Mouse (Mus musculus) liver, embryonic 18 days (tissue): ENCODE data around the gene Chp2. TPM values are rescaled to one million over a fixed set of nuclear protein-coding genes. Genes with fewer than 3 reads are reported as not detected.

Experiments used
- polyA plus RNA-seq: library from polyadenylated mRNA; depleted of rRNA; stranded (reverse); fragments of >200 nt; gene quantifications from 2 replicates; pipeline ENCODE4 v1.2.3, GENCODE M21; 2012; rRNA removed

The Chp2 gene
- polyA plus RNA-seq, result 4.4 and 5.4 TPM in 2 replicates

DNA sequence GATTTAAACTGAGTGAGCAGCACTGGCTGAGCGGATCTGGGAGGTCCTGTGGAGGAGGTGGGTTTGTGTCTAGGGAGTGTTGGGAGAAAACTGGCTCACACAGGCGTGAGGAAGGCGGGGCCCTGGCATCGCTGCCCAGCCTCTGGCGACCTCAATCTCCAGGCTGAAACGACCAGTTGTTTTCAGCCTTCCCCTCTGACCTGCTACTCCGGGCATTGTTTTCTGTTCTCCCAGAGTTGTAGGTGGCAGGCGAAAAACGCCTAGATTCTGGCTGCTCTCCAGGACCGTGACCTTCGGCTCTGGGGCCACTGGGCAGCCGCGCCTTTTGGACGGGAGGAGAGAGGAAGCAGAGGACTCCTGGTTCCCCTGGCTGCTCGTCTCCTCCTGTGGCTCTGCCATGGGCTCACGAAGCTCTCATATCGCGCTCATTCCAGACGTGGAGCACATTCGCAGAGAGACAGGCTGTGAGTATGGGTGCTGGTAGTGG lies at the start of gene Chp2:
Gene Chp2, plus strand, starts transcription at position 182 of the 487 bp plus-strand sequence.

DNA sequence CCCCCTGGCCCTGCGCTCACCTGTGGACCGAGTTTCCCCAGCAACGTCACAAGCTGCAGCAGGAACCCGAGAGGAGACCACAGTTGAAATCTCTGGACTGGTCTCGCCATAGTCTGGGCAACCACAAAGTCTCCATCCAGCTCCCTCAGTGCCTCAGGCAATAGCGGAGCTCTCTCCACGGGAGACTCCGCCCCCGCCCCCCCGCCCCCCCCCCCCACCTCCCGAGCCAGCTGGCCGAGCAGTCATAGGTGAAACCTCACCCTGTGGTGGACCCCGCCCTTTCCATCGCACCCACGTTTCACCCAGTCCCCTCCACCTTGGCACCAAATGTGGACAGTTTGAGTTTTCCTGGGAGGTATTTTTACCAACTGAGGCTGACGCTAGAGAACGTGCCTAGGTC lies 33.3 kb upstream of the Chp2 start, which contains the start of gene Ern2:
Gene Ern2, minus strand, starts transcription at position 165 of the 400 bp plus-strand sequence.

Other genes starting within 250 kb of the Chp2 start
- 6.8 and 8.2 TPM in 2 replicates for gene Cog7, start 237.8 kb upstream of the Chp2 start, polyA plus RNA-seq
- gene Gga2, start 198.3 kb upstream of the Chp2 start, polyA plus RNA-seq, result 17.7 and 23.9 TPM in 2 replicates
- 11.9 and 12.6 TPM in 2 replicates for gene Ubfd1, start 152.3 kb upstream of the Chp2 start, polyA plus RNA-seq
- 6.4 and 7.1 TPM in 2 replicates for gene Ears2, start 152.2 kb upstream of the Chp2 start, polyA plus RNA-seq
- gene Ndufab1, start 117.6 kb upstream of the Chp2 start, polyA plus RNA-seq, result 75.8 and 95.0 TPM in 2 replicates
- 4.6 and 5.0 TPM in 2 replicates for gene Palb2, start 86.5 kb upstream of the Chp2 start, polyA plus RNA-seq
- 37.4 and 37.7 TPM in 2 replicates for gene Dctn5, start 86.5 kb upstream of the Chp2 start, polyA plus RNA-seq
- gene Plk1, start 60.1 kb upstream of the Chp2 start, polyA plus RNA-seq, result 24.3 and 26.6 TPM in 2 replicates
- 0.01 TPM in 2 replicates for gene Ern2, start 33.3 kb upstream of the Chp2 start, polyA plus RNA-seq
- 5.6 and 6.2 TPM in 2 replicates for gene Prkcb, start 69.3 kb downstream of the Chp2 start, polyA plus RNA-seq